Mouse (Mus musculus) lung, postnatal 4 days (tissue): ENCODE data around the gene Nup88.

Experiments
- DNase-seq, 2 experiments: peaks; one replicate each; pipeline ENCODE4 v3.0.0; 2021

The Nup88 gene

DNA sequence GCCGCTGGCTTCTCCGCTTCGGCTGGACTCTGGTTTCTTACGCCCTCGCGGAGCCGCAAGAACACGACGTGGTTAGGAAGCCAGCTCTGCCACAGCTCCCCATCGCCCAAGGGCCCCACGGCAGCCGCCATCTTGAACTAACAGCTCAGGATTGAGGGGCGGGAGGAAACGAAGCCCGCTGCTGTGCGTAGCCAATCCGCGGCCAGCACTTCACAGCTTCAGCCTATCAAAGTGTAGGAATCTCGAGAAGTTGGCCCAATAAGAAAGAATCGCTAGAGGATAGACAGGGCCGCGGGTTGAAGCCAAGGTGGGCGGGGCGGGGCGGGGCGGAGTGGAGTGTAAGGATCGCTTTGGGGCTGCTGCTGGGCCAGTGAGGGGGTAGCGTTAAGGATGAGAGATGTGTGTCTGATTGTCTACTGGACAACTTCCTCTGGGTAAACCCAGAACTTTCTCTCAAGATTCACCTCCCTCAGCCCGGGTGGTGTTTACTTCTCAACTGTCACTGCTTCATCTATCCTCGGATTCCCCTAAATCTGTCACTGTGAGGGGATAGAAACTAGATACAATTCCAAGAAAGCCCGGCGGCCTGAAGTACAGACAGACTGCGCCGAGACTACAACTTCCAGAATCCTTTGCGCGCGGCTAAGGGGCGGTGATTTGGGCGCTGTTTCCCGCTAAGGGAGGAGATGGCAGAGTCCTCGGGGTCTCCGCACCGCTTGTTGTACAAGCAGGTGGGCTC is at the start of gene Nup88, which contains the start of gene Rpain:
TSS of gene Nup88 (minus strand) at position 153 of the 739 bp plus-strand sequence.
TSS of gene Rpain (plus strand) at position 393 of the 739 bp plus-strand sequence.
- peak; percentile 95 to 97 for DNase-seq

- DNase-seq: no peak
These were observed 48.8 kb upstream of the Nup88 start for GRCm38 (mm10) chr11:71018416-71019200.

- DNase-seq: no peak
These were observed 47.3 kb upstream of the Nup88 start for GRCm38 (mm10) chr11:71017051-71017450.

GRCm38 (mm10) chr11:71012743-71013142 is 43.0 kb upstream of the Nup88 start:
- peak in 1 of 2 experiments; percentile 46 for DNase-seq

DNA sequence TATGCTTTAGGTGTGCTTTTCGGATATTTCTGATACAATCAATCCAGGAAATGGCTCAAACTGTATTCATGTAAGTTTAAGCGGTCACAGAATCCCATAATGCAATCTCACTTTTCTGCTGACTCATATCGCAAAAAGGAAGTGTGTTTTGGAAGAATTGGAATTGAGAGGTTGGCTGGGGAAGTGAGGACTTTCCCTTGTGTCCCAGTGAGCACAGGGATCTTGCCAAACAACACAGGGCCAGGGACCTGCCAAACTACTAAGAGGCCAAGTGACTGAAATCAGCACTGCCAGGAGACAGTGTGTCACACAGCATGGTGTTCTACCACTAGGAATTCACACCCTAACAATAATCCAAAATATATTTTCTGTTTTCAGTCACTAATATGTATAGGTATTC is 38.5 kb upstream of the Nup88 start:
- no peak for DNase-seq

DNA sequence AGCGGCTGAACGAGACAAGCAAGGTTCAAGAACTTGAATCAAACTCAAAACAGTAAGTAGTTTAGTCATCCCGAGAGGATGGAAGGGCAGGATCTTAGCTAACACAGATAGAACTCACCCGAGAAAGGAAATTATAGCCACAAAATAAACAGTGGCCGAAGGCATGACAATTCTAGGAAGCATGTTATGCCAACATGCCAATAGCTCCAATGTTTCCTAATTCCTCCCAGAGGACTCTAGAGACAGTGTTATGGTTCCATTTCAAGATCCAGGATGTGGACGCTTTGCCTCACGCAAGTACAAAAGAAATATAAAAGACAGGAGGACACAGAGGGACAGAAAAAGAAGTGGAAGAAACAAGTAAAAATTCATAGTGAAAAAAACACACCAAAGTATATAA is 38.1 kb upstream of the Nup88 start:
- peak in 1 of 2 experiments; percentile 13 for DNase-seq

- DNase-seq: no peak
These were observed 37.3 kb upstream of the Nup88 start for GRCm38 (mm10) chr11:71007026-71007425.

- DNase-seq: no peak
These were observed 35.3 kb upstream of the Nup88 start for GRCm38 (mm10) chr11:71005046-71005445.

DNA sequence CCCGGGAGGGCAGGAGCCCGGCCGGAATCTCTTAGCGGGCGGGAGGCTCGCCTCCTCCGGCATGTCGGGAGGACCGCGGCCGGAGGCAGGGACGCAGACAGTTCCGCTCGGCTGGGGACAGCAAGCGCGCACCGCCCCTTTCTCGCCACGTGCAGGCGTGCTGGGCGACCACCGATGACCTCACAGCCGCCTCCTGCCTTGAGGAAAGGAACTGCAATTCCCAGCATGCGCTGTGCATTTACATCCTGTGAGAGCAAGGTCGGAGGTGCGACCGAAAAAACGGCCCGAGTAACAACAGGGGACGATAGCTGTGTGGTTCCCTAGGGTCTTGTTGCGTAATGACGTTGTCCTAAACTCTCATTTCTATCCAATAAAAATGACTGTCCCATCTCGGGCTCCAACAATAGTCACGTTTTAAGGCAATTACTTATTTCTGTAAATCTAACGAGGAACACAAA is 34.6 kb upstream of the Nup88 start, which contains the start of gene Dhx33:
TSS of gene Dhx33 (minus strand) at position 122 of the 458 bp plus-strand sequence.
- peak; percentile 98 for DNase-seq

GRCm38 (mm10) chr11:71003611-71004315 is 34.0 kb upstream of the Nup88 start:
- no peak for DNase-seq

GRCm38 (mm10) chr11:71001167-71001566 is 31.4 kb upstream of the Nup88 start:
- no peak for DNase-seq

GRCm38 (mm10) chr11:70982557-70983228 is 12.9 kb upstream of the Nup88 start, which contains the start of gene C1qbp:
TSS of gene C1qbp (minus strand) at chr11:70983026.
- DNase-seq: peak; percentile 95 to 97

DNA sequence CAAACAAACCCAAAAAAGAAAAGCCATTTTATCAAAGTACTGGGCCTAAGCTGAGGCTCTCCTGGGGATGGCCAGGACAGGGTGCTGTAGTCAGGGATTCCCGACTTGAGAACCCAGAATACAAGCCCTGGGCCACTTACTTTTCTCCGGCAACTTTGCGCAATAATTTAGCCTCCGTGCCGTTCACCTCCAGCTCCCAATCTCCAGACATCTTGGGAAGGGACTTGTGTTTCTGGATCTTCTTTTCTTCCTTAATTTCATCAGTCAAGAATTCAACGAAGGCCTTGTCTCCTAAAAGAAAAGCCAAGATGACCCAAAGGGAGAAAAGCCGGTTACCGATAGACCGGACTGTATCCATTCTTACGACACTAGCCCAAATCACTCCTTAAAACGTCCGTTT is 12.3 kb upstream of the Nup88 start:
- DNase-seq: no peak

GRCm38 (mm10) chr11:70980751-70981510 is 11.2 kb upstream of the Nup88 start:
- DNase-seq: no peak

- DNase-seq: no peak
These were observed 10.5 kb upstream of the Nup88 start for GRCm38 (mm10) chr11:70980232-70980631.

DNA sequence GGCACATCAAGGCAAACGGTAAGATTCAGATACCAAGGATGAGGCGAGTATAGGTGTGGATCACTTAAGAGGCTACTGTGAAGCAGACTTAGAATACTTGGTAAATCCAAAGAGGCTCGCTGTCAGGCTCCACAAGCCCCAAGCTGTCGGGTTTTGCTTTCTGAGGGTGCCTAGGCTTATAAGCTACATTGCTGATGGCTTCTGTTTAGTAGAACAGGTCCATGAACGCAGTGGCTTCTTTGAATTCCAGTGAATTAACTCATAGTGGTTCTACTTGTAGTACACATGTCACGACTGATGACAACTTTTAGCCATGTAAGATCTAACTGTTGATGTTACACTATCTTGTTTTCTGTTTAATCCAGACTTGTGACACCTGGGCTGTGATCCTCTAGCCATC is 7.5 kb upstream of the Nup88 start:
- DNase-seq: no peak

DNA sequence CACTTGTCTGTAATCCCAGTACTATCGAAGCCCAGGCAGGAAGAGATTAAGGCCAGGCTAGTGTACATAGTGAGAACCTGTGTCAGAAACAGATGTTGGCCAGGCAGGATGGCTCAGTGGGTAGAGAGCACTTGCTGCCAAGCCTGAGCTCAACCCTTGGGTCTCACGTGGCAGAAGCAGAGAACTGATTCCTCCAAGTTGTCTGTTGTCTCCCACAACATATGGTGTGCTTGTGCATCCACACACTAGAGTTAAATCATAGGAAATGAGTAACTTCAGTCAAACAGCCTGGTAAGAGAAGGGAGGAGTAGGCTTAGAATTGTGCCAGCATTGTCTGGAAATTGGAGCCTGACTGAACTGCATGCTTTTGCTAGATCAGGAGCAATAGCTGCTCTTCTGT is 5.4 kb upstream of the Nup88 start:
- DNase-seq: no peak

- DNase-seq: no peak
These were observed 4.2 kb upstream of the Nup88 start for GRCm38 (mm10) chr11:70973947-70974346.

GRCm38 (mm10) chr11:70972586-70972985 is 2.8 kb upstream of the Nup88 start:
- DNase-seq: no peak

GRCm38 (mm10) chr11:70970560-70971540 is 1.1 kb upstream of the Nup88 start:
- DNase-seq: peak in 1 of 2 experiments; percentile 6
